Mouse (Mus musculus) embryonic facial prominence, embryonic 12.5 days (tissue): Measurements from ENCODE around the gene Pfkl. TPM values are rescaled to one million over a fixed set of nuclear protein-coding genes. Genes with fewer than 3 reads are reported as not detected.

Experiments
- ATAC-seq: fragments of 200-750 bp; cut with Nextera tagmentation; 2 replicates; pipeline ENCODE4 v1.8.0; 2017; ENCODE audit not compliant: insufficient number of reproducible peaks, insufficient read depth, low FRiP score, low TSS enrichment
- H3K27ac ChIP-seq: fragments of 300-500 bp; sonication (generic); 2 replicates; pipeline ENCODE4 v1.5.1; 2016; ENCODE audit warnings: mild to moderate bottlenecking
- H3K27me3 ChIP-seq: fragments of 300-500 bp; sonication (generic); 2 replicates; pipeline ENCODE4 v1.6.1; 2016; ENCODE audit warnings: mild to moderate bottlenecking, moderate library complexity
- H3K36me3 ChIP-seq: fragments of 300-500 bp; sonication (generic); 2 replicates; pipeline ENCODE4 v1.6.1; 2016; ENCODE audit warnings: mild to moderate bottlenecking
- H3K4me1 ChIP-seq: fragments of 300-500 bp; sonication (generic); 2 replicates; pipeline ENCODE4 v1.6.1; 2016
- H3K4me2 ChIP-seq: fragments of 300-500 bp; sonication (generic); replicated peaks from 2 replicates; pipeline ENCODE4 v1.6.1; 2016; ENCODE audit warnings: mild to moderate bottlenecking, moderate library complexity
- H3K4me3 ChIP-seq: fragments of 300-500 bp; sonication (generic); 2 replicates; pipeline ENCODE4 v1.5.1; 2016; ENCODE audit warnings: mild to moderate bottlenecking
- H3K9ac ChIP-seq: fragments of 300-500 bp; sonication (generic); 2 replicates; pipeline ENCODE4 v1.6.1; 2016; ENCODE audit warnings: mild to moderate bottlenecking, moderate library complexity
- H3K9me3 ChIP-seq: fragments of 300-500 bp; sonication (generic); 2 replicates; pipeline ENCODE4 v1.6.1; 2016; ENCODE audit warnings: mild to moderate bottlenecking, moderate library complexity
- WGBS: fragments of 180-500 bp; shearing (Covaris S2); methylation state at CpG from one replicate; pipeline ENCODE4 v1.1.7; 2016; 5-methylcytosine and 5-hydroxymethylcytosine counted together
- polyA plus RNA-seq: library from polyadenylated mRNA; unstranded; fragments of >200 nt; fragmentation: Nextera tagmentation; extraction: Ambion mirVana; gene quantifications from 2 replicates; pipeline ENCODE4 v1.2.1, GENCODE M21; 2016

The Pfkl gene
- polyA plus RNA-seq, 1 experiment from 2014 or later: 137 TPM

DNA sequence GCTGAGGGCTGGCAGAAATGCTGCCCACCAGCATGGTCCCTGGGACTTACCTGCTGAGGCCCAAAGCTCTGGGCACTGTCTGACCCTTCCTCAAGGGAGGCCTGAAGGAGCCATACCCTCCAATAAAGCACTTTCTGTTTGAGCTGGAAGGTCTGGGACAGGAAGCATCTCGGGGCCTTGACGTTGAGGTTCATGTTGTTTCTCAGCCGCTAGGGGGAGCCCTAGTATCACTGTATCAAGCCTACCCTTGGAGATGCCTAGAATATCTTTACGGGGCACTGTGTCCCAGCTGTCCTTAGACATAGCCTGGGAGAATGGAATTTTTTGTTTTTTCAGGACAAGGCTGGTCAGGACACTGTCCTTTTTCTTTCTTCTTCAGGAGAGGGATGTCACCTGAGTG lies 25.2 kb downstream of the Pfkl start:
- no peaks in the 10 kb centered on the region for H3K9me3 ChIP-seq
- H3K36me3 ChIP-seq: peaks cover 50% of the 10 kb centered on the region
- 0 out of 2 replicates have a peak, but pooled peaks have one; percentile 7 for ATAC-seq
- 2% methylated on average over 4 of the region's 4 CpGs for WGBS
- H3K4me2 ChIP-seq: no peak overlapping the region
- H3K4me3 ChIP-seq: no peak overlapping the region
- no peak overlapping the region for H3K27ac ChIP-seq
- no peaks in the 10 kb centered on the region for H3K4me1 ChIP-seq
- H3K27me3 ChIP-seq: no peaks in the 10 kb centered on the region
- H3K9ac ChIP-seq: no peak overlapping the region

- Histone ChIP-seq H3K27me3 (no peaks in the 10 kb centered on the region), H3K27ac (peak within 1 kb of the TSS; percentile 80), H3K9me3 (no peaks in the 10 kb centered on the region), H3K4me2 (peak within 1 kb of the TSS; percentile 64), H3K36me3 (peaks cover 19% of the 10 kb centered on the region; the same call in 1 of the 2 replicates), H3K9ac (peak within 1 kb of the TSS; percentile 63), H3K4me1 (peaks cover 5% of the 10 kb centered on the region), H3K4me3 (peak within 1 kb of the TSS; percentile 62)
- peak; percentile 94 for ATAC-seq
- whole genome bisulfite sequencing: under 1% methylated on average over 57 of the region's 57 CpGs
Observed at GRCm38 (mm10) chr10:77978351-77979350, 31.2 kb downstream of the Pfkl start, which contains the start of gene 1810043G02Rik. Gene 1810043G02Rik, plus strand, starts transcription at chr10:77978524.

GRCm38 (mm10) chr10:77976458-77977150 lies 33.3 kb downstream of the Pfkl start:
- no peak for ATAC-seq
- H3K4me1 ChIP-seq: peaks cover 5% of the 10 kb centered on the region
- WGBS: 72% methylated on average over 8 of the region's 8 CpGs
- H3K27ac ChIP-seq: no peak overlapping the region
- H3K36me3 ChIP-seq: peaks cover 11% of the 10 kb centered on the region; the same call in 1 of the 2 replicates
- H3K27me3 ChIP-seq: no peaks in the 10 kb centered on the region
- no peaks in the 10 kb centered on the region for H3K9me3 ChIP-seq
- no peak overlapping the region for H3K4me2 ChIP-seq
- no peak overlapping the region for H3K9ac ChIP-seq
- no peak overlapping the region for H3K4me3 ChIP-seq

- ATAC-seq: no peak
- H3K9ac ChIP-seq: no peak overlapping the region
- no peak overlapping the region for H3K4me3 ChIP-seq
- H3K27ac ChIP-seq: no peak overlapping the region
- peaks cover 5% of the 10 kb centered on the region for H3K4me1 ChIP-seq
- H3K9me3 ChIP-seq: no peaks in the 10 kb centered on the region
- H3K36me3 ChIP-seq: peaks cover 5% of the 10 kb centered on the region; the same call in 1 of the 2 replicates
- peaks cover under 1% of the 10 kb centered on the region; the same call in 1 of the 2 replicates for H3K27me3 ChIP-seq
- H3K4me2 ChIP-seq: no peak overlapping the region
- WGBS: 37% methylated on average over 4 of the region's 4 CpGs
Observed at GRCm38 (mm10) chr10:77975653-77976052, 34.2 kb downstream of the Pfkl start.

DNA sequence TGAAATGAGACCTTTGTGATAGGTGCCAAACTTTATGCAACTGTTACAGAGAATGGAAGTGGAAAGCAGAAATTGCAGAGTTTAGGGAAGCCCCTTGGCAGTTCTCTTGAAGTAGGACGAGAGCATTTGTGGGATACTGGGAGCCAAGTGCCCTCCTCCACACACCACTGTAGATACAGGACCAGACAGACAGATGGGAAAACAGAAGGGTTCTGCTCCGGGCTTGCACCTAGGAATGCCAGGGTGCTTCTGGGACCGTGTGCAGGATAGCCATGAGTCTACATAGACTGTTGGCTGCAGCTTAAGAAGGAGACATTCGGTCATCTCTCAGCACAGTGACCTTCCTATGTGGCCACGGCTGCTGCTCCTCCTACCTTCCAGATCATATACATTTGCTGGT lies 35.1 kb downstream of the Pfkl start:
- Histone ChIP-seq H3K4me1 (peaks cover 5% of the 10 kb centered on the region), H3K27ac (no peak overlapping the region), H3K9me3 (no peaks in the 10 kb centered on the region), H3K4me2 (no peak overlapping the region), H3K27me3 (peaks cover 9% of the 10 kb centered on the region), H3K9ac (no peak overlapping the region), H3K36me3 (no peaks in the 10 kb centered on the region), H3K4me3 (no peak overlapping the region)
- ATAC-seq: no peak
- WGBS: 75% methylated on average over 5 of the region's 5 CpGs

- Histone ChIP-seq H3K36me3 (no peaks in the 10 kb centered on the region), H3K4me1 (peaks cover 6% of the 10 kb centered on the region), H3K27ac (no peak overlapping the region), H3K9me3 (no peaks in the 10 kb centered on the region), H3K4me2 (no peak overlapping the region), H3K9ac (no peak overlapping the region), H3K27me3 (peaks cover 14% of the 10 kb centered on the region), H3K4me3 (no peak overlapping the region)
- ATAC-seq: no peak
- WGBS: 73% methylated on average over 5 of the region's 5 CpGs
Observed at GRCm38 (mm10) chr10:77974323-77974722, 35.6 kb downstream of the Pfkl start.

GRCm38 (mm10) chr10:77971709-77972553 lies 38.0 kb downstream of the Pfkl start:
- no peak overlapping the region for H3K9ac ChIP-seq
- H3K9me3 ChIP-seq: no peaks in the 10 kb centered on the region
- no peak overlapping the region for H3K27ac ChIP-seq
- no peak for ATAC-seq
- H3K27me3 ChIP-seq: peaks cover 29% of the 10 kb centered on the region
- no peak overlapping the region for H3K4me3 ChIP-seq
- H3K36me3 ChIP-seq: no peaks in the 10 kb centered on the region
- H3K4me2 ChIP-seq: no peak overlapping the region
- 60% methylated on average over 17 of the region's 17 CpGs for WGBS
- H3K4me1 ChIP-seq: peaks cover 4% of the 10 kb centered on the region; the same call in 1 of the 2 replicates

DNA sequence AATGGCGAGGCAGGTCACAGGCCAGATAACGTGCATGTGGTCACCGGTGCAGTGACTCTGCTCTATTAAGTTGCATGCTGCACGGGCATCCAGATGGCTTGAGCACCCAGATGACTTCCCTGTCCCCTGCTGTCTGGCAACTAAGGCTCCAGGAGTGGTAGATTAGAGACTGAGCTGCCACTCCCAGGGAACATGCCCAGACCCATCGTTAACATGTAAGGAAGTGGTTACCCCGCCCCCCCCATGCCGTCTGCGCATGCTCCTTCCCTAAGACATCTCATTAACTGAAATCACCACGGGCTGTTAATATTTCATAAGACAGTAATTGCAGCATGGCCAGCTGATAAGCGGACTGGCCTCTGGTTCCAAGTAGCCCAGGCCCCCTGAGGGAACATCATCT lies 38.7 kb downstream of the Pfkl start:
- Histone ChIP-seq H3K9me3 (no peaks in the 10 kb centered on the region), H3K9ac (no peak overlapping the region), H3K4me2 (no peak overlapping the region), H3K4me1 (peaks cover 4% of the 10 kb centered on the region; the same call in 1 of the 2 replicates), H3K4me3 (no peak overlapping the region), H3K27ac (no peak overlapping the region), H3K27me3 (peaks cover 29% of the 10 kb centered on the region), H3K36me3 (no peaks in the 10 kb centered on the region)
- ATAC-seq: no peak
- 88% methylated on average over 10 of the region's 10 CpGs for WGBS

- H3K27me3 ChIP-seq: peaks cover 29% of the 10 kb centered on the region
- no peak within 1 kb of the TSS for H3K27ac ChIP-seq
- no peak for ATAC-seq
- H3K4me2 ChIP-seq: peak within 1 kb of the TSS; percentile 57
- H3K4me1 ChIP-seq: peaks cover 4% of the 10 kb centered on the region; the same call in 1 of the 2 replicates
- H3K36me3 ChIP-seq: no peaks in the 10 kb centered on the region
- peak within 1 kb of the TSS; percentile 29 for H3K4me3 ChIP-seq
- H3K9me3 ChIP-seq: no peaks in the 10 kb centered on the region
- 85% methylated on average over 6 of the region's 6 CpGs for WGBS
- peak within 1 kb of the TSS; percentile 7; the same call in 1 of the 2 replicates for H3K9ac ChIP-seq
Observed at GRCm38 (mm10) chr10:77970481-77970880, 39.4 kb downstream of the Pfkl start, which contains the start of gene Trpm2. Gene Trpm2, minus strand, starts transcription at chr10:77970563.

- H3K4me2 ChIP-seq: peak overlapping the region; percentile 57
- no peak overlapping the region for H3K27ac ChIP-seq
- H3K9ac ChIP-seq: 0 out of 2 replicates have a peak overlapping the region, but pooled peaks have one; percentile 7
- H3K27me3 ChIP-seq: peaks cover 29% of the 10 kb centered on the region
- WGBS: 13% methylated on average over 8 of the region's 8 CpGs
- ATAC-seq: no peak
- peak overlapping the region; percentile 29 for H3K4me3 ChIP-seq
- no peaks in the 10 kb centered on the region for H3K36me3 ChIP-seq
- no peaks in the 10 kb centered on the region for H3K9me3 ChIP-seq
- H3K4me1 ChIP-seq: peaks cover 4% of the 10 kb centered on the region; the same call in 1 of the 2 replicates
Observed at GRCm38 (mm10) chr10:77969973-77970325, 39.9 kb downstream of the Pfkl start.
